Mouse (Mus musculus) olfactory bulb, adult 2 months (tissue): Measurements from ENCODE around the gene Tigar.

Experiments used
- CTCF ChIP-seq: fragments of 200-500 bp; IDR thresholded peaks from 2 replicates; pipeline ENCODE4 v1.5.1; 2012; ENCODE audit warnings: low read depth, mild to moderate bottlenecking, low read length, moderate library complexity; ENCODE audit not compliant: insufficient read depth
- POLR2A ChIP-seq: fragments of 200-500 bp; IDR thresholded peaks from 2 replicates; pipeline ENCODE4 v1.6.1; 2012; ENCODE audit warnings: mild to moderate bottlenecking, low read depth, low read length, moderate library complexity; ENCODE audit not compliant: insufficient read depth

GRCm38 (mm10) chr6:127109402-127109930 lies at the start of gene Tigar:
- TF ChIP-seq CTCF: 0 out of 2 replicates have a peak, but pooled peaks have one; percentile 12
- TF ChIP-seq POLR2A: peak; percentile 88
